Mouse (Mus musculus) heart, postnatal 25 days (tissue): Measurements from ENCODE around the gene Azi2. TPM values are rescaled to one million over a fixed set of nuclear protein-coding genes. Genes with fewer than 3 reads are reported as not detected.

ENCODE experiments used
- DNase-seq: peaks from one replicate; pipeline ENCODE4 v3.0.0; 2022; ENCODE audit warnings: low spot score
- intact Hi-C: fragments of 180-260 bp; cut with DNase I; formaldehyde crosslinking; loops from one replicate; pipeline ENCODE4 v1.15.1; 2025
- microRNA-seq: library from miRNA; unstranded; fragments of <30 nt; microRNA quantifications from one replicate; pipeline ENCODE4 v1.2.0, GENCODE M21; 2022
- total RNA-seq, 2 experiments: library from RNA; stranded (reverse); gene quantifications; 2 replicates each; pipeline ENCODE4 v1.2.3; 2021

Gene Azi2
- total RNA-seq, 2 experiments from 2014 or later = 64.6 to 76.2 TPM

DNA sequence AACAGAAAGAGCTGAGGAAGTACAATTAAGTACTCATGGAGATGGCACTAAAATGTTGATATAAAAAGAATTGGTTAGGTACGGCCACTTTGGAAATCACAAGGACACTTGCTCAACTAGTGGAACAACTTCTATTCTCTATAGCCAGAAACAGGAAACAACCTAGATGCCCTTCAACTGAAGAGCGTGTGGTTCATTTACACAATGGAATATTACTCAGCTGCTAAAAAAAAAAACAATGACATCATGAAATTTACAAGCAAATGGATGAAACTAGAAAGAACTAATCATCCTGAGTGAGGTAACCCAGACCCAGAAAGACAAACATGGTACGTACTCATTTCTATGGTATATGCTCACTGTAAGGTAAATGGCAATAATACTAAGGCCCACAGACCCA is 33.1 kb downstream of the Azi2 start:
- DNase-seq = no peak
- intact Hi-C loops = no loop called here

GRCm38 (mm10) chr9:118082575-118083431 is 42.5 kb downstream of the Azi2 start:
- intact Hi-C loops = no loop called here
- no peak for DNase-seq

GRCm38 (mm10) chr9:118083834-118084233 is 43.5 kb downstream of the Azi2 start:
- intact Hi-C loops = no loop called here
- no peak for DNase-seq

GRCm38 (mm10) chr9:118099395-118099794 is 59.1 kb downstream of the Azi2 start:
- no peak for DNase-seq
- intact Hi-C loops = loop anchor here (1.0 kb wide), 1 partner anchor 390 kb away; no protein-coding TSS in a partner anchor

DNA sequence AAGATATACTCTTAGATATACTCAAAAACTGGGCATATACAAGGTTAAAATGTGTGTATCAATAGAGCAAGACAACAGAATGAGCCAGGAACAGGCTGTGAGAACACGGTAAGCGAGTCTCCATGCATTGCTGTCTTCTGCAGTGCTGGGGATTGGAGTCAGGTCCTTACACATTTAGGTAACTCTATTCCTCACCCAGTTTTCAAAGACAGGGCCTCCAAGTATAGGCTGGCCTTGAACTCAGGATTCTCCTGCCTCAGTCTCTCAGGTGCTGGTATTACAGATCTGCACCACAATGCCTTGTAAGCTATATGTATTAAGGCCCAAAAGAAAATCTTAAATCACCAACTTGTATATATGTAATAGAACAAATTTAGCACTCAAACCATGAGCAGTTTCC is 60.2 kb downstream of the Azi2 start:
- intact Hi-C loops = no loop called here
- no peak for DNase-seq

DNA sequence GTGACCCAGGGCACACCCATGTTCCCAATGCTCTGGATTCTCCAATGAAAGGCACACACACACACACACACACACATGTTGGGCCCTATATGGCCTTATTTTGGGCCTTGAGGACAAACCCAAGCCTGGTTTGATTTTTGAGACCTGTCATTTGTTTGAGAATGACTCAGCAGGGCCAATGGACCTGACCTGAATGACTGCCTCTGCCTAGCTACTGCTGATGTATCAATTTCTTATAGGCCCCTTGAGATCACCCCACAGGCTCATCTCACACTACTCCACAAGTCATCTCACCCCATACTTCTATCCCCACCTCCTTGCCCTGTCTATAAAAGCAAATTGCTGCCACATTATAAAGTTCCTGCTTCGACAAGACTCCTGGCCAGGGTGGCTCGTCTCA is 61.5 kb downstream of the Azi2 start:
- DNase-seq = no peak
- intact Hi-C loops = no loop called here

DNA sequence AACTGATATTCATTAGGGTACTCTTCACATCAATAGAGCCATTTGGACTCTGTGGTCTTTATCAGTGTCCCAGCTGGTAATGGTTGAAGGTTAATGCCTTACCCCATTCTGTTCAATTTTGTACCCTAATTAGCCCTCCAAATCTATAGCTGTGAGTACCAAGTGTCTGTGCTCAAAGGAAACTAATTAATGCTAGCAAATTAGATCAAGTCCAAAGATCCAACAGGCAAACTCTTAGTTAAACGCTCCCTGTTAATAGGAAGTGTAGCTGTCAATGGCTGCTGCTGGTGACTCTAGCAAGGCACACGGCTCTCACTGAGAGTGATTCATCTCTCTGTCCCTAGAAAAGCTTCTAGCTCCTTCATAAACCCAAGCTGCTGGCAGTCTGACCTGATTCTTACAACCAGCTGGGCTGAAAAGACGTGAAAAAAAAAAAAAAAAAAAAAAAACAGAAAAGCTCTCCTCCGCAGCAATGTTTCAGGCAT is 68.3 kb downstream of the Azi2 start:
- intact Hi-C loops = no loop called here
- DNase-seq = no peak

GRCm38 (mm10) chr9:118109697-118110359 is 69.5 kb downstream of the Azi2 start:
- intact Hi-C loops = no loop called here
- no peak for DNase-seq

GRCm38 (mm10) chr9:118110360-118110710 is 70.0 kb downstream of the Azi2 start:
- no peak for DNase-seq
- intact Hi-C loops = no loop called here

Small RNA genes lying within 50 kb of the gene (microRNA-seq; reads per million reads assigned to microRNA genes)
- not detected for gene Gm22008

Other genes starting within 250 kb of the Azi2 start
- gene Cmc1, start 109.7 kb downstream of the Azi2 start, total RNA-seq = 10 to 100 TPM; 24.2 to 24.4 TPM